Mouse (Mus musculus) midbrain, embryonic 13.5 days (tissue): Measurements from ENCODE around the gene Hoxb6. TPM values are rescaled to one million over a fixed set of nuclear protein-coding genes. Genes with fewer than 3 reads are reported as not detected.
A peak's percentile ranks its signal among the peaks of the same experiment; 100 is the strongest.

Source experiments
- ATAC-seq: fragments of 200-750 bp; cut with Nextera tagmentation; 2 replicates; pipeline ENCODE4 v1.8.0; 2017; ENCODE audit warnings: mild to moderate bottlenecking, moderate TSS enrichment, moderate library complexity
- H3K27ac ChIP-seq: fragments of 300-500 bp; sonication (generic); 2 replicates; pipeline ENCODE4 v1.5.1; 2015; ENCODE audit warnings: inconsistent platforms, mild to moderate bottlenecking, moderate library complexity
- H3K27me3 ChIP-seq: fragments of 300-500 bp; sonication (generic); 2 replicates; pipeline ENCODE4 v1.6.1; 2015; ENCODE audit warnings: mild to moderate bottlenecking, inconsistent platforms
- H3K36me3 ChIP-seq: fragments of 300-500 bp; sonication (generic); 2 replicates; pipeline ENCODE4 v1.6.1; 2015; ENCODE audit warnings: mild to moderate bottlenecking, inconsistent platforms
- H3K4me1 ChIP-seq: fragments of 300-500 bp; sonication (generic); replicated peaks from 2 replicates; pipeline ENCODE4 v1.6.1; 2015; ENCODE audit warnings: inconsistent platforms
- H3K4me2 ChIP-seq: fragments of 300-500 bp; sonication (generic); replicated peaks from 2 replicates; pipeline ENCODE4 v1.6.1; 2015; ENCODE audit warnings: moderate library complexity, mild to moderate bottlenecking, inconsistent platforms
- H3K4me3 ChIP-seq: fragments of 300-500 bp; sonication (generic); replicated peaks from 2 replicates; pipeline ENCODE4 v1.5.1; 2015; ENCODE audit warnings: mild to moderate bottlenecking, inconsistent platforms
- H3K9ac ChIP-seq: fragments of 300-500 bp; sonication (generic); replicated peaks from 2 replicates; pipeline ENCODE4 v1.6.1; 2015; ENCODE audit warnings: mild to moderate bottlenecking, inconsistent platforms
- H3K9me3 ChIP-seq: fragments of 300-500 bp; sonication (generic); 2 replicates; pipeline ENCODE4 v1.6.1; 2016; ENCODE audit warnings: mild to moderate bottlenecking, inconsistent platforms
- WGBS: fragments of 180-500 bp; shearing (Covaris S2); methylation state at CpG from one replicate; pipeline ENCODE4 v1.1.7; 2015; 5-methylcytosine and 5-hydroxymethylcytosine counted together
- polyA plus RNA-seq: library from polyadenylated mRNA; unstranded; fragments of >200 nt; fragmentation: Nextera tagmentation; extraction: Ambion mirVana; gene quantifications from 2 replicates; pipeline ENCODE4 v1.2.1, GENCODE M21; 2015

Gene Hoxb6
- polyA plus RNA-seq, 1 experiment from 2014 or later, result not detected

DNA sequence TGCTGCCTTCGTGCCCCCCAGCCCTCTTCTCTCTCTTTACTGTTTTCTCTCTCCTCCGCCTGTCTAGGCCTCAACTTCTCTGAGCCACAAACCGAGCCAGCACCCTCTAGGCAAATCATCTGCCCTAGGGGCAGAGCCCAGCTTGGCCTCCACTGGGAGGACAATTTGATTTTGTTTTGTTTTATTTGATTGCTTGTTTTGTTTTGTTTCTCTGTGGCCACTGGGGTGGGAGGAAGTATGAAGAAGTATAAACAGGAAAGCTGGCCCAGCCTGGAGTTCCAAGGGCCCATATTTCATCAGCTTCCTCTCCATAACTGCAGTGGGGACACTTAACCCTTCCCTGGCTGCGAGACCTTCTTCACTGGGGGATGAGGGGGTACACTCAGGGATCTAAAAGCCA is 17.0 kb downstream of the Hoxb6 start:
- H3K27me3 ChIP-seq, result peaks cover 100% of the 10 kb centered on the region
- H3K9me3 ChIP-seq, result no peaks in the 10 kb centered on the region
- no peak overlapping the region for H3K4me2 ChIP-seq
- no peaks in the 10 kb centered on the region for H3K36me3 ChIP-seq
- H3K27ac ChIP-seq, result no peak overlapping the region
- H3K4me3 ChIP-seq, result no peak overlapping the region
- H3K4me1 ChIP-seq, result no peaks in the 10 kb centered on the region
- H3K9ac ChIP-seq, result no peak overlapping the region
- 7% methylated on average over 4 of the region's 4 CpGs for WGBS
- no peak for ATAC-seq

- H3K4me3 ChIP-seq, result no peak overlapping the region
- H3K4me2 ChIP-seq, result no peak overlapping the region
- H3K9me3 ChIP-seq, result no peaks in the 10 kb centered on the region
- 4% methylated on average over 20 of the region's 20 CpGs for WGBS
- H3K36me3 ChIP-seq, result no peaks in the 10 kb centered on the region
- no peak overlapping the region for H3K27ac ChIP-seq
- ATAC-seq, result no peak
- H3K4me1 ChIP-seq, result no peaks in the 10 kb centered on the region
- no peak overlapping the region for H3K9ac ChIP-seq
- H3K27me3 ChIP-seq, result peaks cover 100% of the 10 kb centered on the region
Measured at GRCm38 (mm10) chr11:96310183-96310938, 18.1 kb downstream of the Hoxb6 start.

DNA sequence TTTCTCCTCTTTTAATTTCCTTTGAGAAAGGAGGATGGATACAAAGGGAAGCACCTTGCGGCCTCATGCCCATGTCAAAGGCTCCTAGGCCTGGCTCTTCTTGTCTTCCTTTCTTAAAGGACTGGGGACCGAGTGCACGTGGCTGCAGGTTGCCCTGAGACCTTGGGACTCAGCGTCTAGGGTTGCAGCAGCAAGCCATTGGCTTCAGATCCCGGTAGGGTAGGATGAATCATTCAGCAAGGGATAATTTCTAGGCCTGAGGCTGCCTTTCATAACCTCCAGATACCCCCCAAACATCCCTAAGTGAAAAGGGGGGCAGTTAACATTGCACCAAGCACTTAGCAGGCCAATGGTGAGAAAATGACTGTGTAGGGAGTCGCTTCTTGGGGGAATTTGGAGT is 18.8 kb downstream of the Hoxb6 start:
- no peak overlapping the region for H3K27ac ChIP-seq
- H3K4me2 ChIP-seq, result no peak overlapping the region
- peaks cover 100% of the 10 kb centered on the region for H3K27me3 ChIP-seq
- no peak for ATAC-seq
- 7% methylated on average over 6 of the region's 6 CpGs for WGBS
- no peaks in the 10 kb centered on the region for H3K4me1 ChIP-seq
- no peak overlapping the region for H3K4me3 ChIP-seq
- no peaks in the 10 kb centered on the region for H3K36me3 ChIP-seq
- H3K9ac ChIP-seq, result no peak overlapping the region
- no peaks in the 10 kb centered on the region for H3K9me3 ChIP-seq

GRCm38 (mm10) chr11:96311520-96312417 is 19.5 kb downstream of the Hoxb6 start:
- Histone ChIP-seq H3K9me3 (no peaks in the 10 kb centered on the region), H3K4me1 (no peaks in the 10 kb centered on the region), H3K36me3 (no peaks in the 10 kb centered on the region), H3K4me3 (no peak overlapping the region), H3K27me3 (peaks cover 100% of the 10 kb centered on the region), H3K4me2 (no peak overlapping the region), H3K27ac (no peak overlapping the region), H3K9ac (no peak overlapping the region)
- 1% methylated on average over 31 of the region's 31 CpGs for WGBS
- ATAC-seq, result peak; percentile 73; the same call in 1 of the 2 replicates

DNA sequence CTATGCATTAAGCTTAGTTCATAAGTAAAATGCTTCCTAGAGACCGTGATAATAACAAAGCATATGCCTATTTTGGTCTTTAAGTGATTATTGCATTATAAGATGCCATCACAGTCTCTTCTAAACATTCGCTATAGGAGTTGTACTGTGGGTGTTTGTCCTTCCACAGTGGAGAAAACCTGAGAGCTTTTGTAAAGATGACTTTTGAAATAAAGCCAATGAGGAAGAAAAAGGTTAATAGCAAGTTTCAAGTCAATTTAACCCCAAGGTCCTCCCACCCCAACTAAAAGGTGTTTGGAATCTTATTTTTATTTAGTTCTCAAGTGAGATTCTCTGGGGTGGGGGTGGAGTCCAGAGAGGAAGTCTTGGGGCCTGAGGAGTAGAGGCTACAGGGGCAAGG is 20.9 kb downstream of the Hoxb6 start:
- H3K4me3 ChIP-seq, result no peak overlapping the region
- peaks cover 100% of the 10 kb centered on the region for H3K27me3 ChIP-seq
- H3K27ac ChIP-seq, result no peak overlapping the region
- H3K4me2 ChIP-seq, result no peak overlapping the region
- 15% methylated on average over 2 of the region's 2 CpGs for WGBS
- H3K9me3 ChIP-seq, result no peaks in the 10 kb centered on the region
- H3K4me1 ChIP-seq, result peaks cover 1% of the 10 kb centered on the region; the same call in 1 of the 2 replicates
- no peaks in the 10 kb centered on the region for H3K36me3 ChIP-seq
- ATAC-seq, result no peak
- H3K9ac ChIP-seq, result no peak overlapping the region

- H3K9ac ChIP-seq, result no peak overlapping the region
Measured at GRCm38 (mm10) chr11:96313806-96314428, 21.6 kb downstream of the Hoxb6 start.

DNA sequence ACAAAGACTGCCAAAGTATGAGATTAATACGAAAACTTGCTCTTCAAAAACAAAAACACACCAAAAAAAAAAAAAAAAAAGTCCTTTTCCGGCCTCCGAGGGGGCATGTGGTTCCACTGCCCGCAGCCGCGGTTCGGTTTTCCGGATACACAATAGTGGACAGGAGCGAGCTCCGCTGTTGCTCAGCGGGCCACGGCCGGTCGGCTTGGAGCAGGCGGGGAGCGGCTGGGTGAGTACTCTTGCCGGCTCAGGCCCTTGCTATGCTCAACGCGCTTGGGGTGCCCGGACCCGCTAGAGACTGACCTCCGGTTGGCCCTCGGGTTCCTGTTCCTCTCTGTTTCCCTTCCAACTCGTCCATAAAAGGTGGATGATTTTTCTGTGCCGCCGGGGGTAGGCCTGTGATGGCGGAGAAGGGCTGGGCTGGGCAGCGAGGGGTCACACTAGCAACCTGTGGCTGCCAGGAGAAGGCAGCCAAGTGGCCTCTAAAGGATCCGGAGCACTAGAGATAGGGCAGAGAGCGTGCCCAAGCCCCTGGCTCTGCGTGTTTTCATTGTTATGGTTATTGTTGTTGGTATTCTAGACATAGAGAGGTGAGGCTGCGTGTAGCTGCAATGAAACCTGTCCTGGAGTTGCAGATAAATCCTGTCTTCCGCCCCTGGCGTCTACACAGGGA is 22.5 kb downstream of the Hoxb6 start:
- H3K4me3 ChIP-seq, result no peak overlapping the region

More at GRCm38 (mm10) chr11:96313806-96314428, 21.6 kb downstream of the Hoxb6 start:
- H3K36me3 ChIP-seq, result no peaks in the 10 kb centered on the region
- H3K27ac ChIP-seq, result no peak overlapping the region
- no peak overlapping the region for H3K4me3 ChIP-seq
- ATAC-seq, result no peak
- peaks cover 7% of the 10 kb centered on the region; the same call in 1 of the 2 replicates for H3K4me1 ChIP-seq
- peaks cover 100% of the 10 kb centered on the region for H3K27me3 ChIP-seq
- no peak overlapping the region for H3K4me2 ChIP-seq
- 7% methylated on average over 12 of the region's 12 CpGs for WGBS
- no peaks in the 10 kb centered on the region for H3K9me3 ChIP-seq

GRCm38 (mm10) chr11:96315344-96315681 is 23.0 kb downstream of the Hoxb6 start:
- H3K4me3 ChIP-seq, result no peak overlapping the region
- no peak overlapping the region for H3K4me2 ChIP-seq
- H3K4me1 ChIP-seq, result peaks cover 9% of the 10 kb centered on the region; the same call in 1 of the 2 replicates
- no peak overlapping the region for H3K27ac ChIP-seq
- no peaks in the 10 kb centered on the region for H3K9me3 ChIP-seq
- 4% methylated on average over 5 of the region's 5 CpGs for whole genome bisulfite sequencing
- no peak for ATAC-seq
- H3K27me3 ChIP-seq, result peaks cover 100% of the 10 kb centered on the region
- no peak overlapping the region for H3K9ac ChIP-seq
- no peaks in the 10 kb centered on the region for H3K36me3 ChIP-seq

More for the DNA sequence above, 22.5 kb downstream of the Hoxb6 start:
- Histone ChIP-seq H3K27ac (no peak overlapping the region), H3K36me3 (no peaks in the 10 kb centered on the region), H3K9me3 (no peaks in the 10 kb centered on the region), H3K4me2 (no peak overlapping the region), H3K27me3 (peaks cover 100% of the 10 kb centered on the region), H3K4me1 (peaks cover 9% of the 10 kb centered on the region; the same call in 1 of the 2 replicates), H3K9ac (no peak overlapping the region)
- 2% methylated on average over 34 of the region's 34 CpGs for WGBS
- no peak for ATAC-seq

- WGBS, result 7% methylated on average over 18 of the region's 18 CpGs
- no peak for ATAC-seq
- no peak overlapping the region for H3K4me2 ChIP-seq
Measured at GRCm38 (mm10) chr11:96316696-96317607, 24.7 kb downstream of the Hoxb6 start.

GRCm38 (mm10) chr11:96317608-96318367 is 25.5 kb downstream of the Hoxb6 start, which contains the start of gene Hoxb4:
Hoxb4 (plus strand) TSS chr11:96318267.
- Histone ChIP-seq H3K4me3 (peak within 1 kb of the TSS; percentile 25), H3K9ac (no peak within 1 kb of the TSS), H3K9me3 (no peaks in the 10 kb centered on the region), H3K4me2 (peak within 1 kb of the TSS; percentile 44), H3K27ac (no peak within 1 kb of the TSS), H3K27me3 (peaks cover 100% of the 10 kb centered on the region), H3K36me3 (no peaks in the 10 kb centered on the region), H3K4me1 (peaks cover 9% of the 10 kb centered on the region; the same call in 1 of the 2 replicates)
- 2% methylated on average over 28 of the region's 28 CpGs for WGBS
- no peak for ATAC-seq

More at GRCm38 (mm10) chr11:96316696-96317607, 24.7 kb downstream of the Hoxb6 start:
- H3K4me3 ChIP-seq, result no peak overlapping the region
- H3K9ac ChIP-seq, result no peak overlapping the region
- H3K27ac ChIP-seq, result no peak overlapping the region
- no peaks in the 10 kb centered on the region for H3K36me3 ChIP-seq
- H3K9me3 ChIP-seq, result no peaks in the 10 kb centered on the region
- H3K27me3 ChIP-seq, result peaks cover 100% of the 10 kb centered on the region
- peaks cover 9% of the 10 kb centered on the region; the same call in 1 of the 2 replicates for H3K4me1 ChIP-seq
